Mouse (Mus musculus) heart, adult 2 months (tissue): ENCODE measurements around the gene Atp10a. TPM values are rescaled to one million over a fixed set of nuclear protein-coding genes. Genes with fewer than 3 reads are reported as not detected.

Experiments used
- DNase-seq, 2 experiments: peaks; one replicate each; pipeline ENCODE4 v3.0.0; 2021
- H3K27ac ChIP-seq: fragments of 200-600 bp; 2 replicates; pipeline ENCODE4 v1.8.1; 2022
- H3K27me3 ChIP-seq: fragments of 200-500 bp; 2 replicates; pipeline ENCODE4 v1.6.1; 2012; ENCODE audit warnings: mild to moderate bottlenecking, low read length, inconsistent platforms, mixed read lengths; ENCODE audit not compliant: control insufficient read depth, insufficient read depth
- H3K36me3 ChIP-seq: fragments of 200-500 bp; 2 replicates; pipeline ENCODE4 v1.6.1; 2012; ENCODE audit warnings: low read length, inconsistent platforms; ENCODE audit not compliant: control insufficient read depth, insufficient read depth
- H3K4me1 ChIP-seq: fragments of 200-500 bp; 2 replicates; pipeline ENCODE4 v1.6.1; 2011; ENCODE audit warnings: low read length; ENCODE audit not compliant: control insufficient read depth, insufficient read depth
- H3K4me3 ChIP-seq: fragments of 200-600 bp; 2 replicates; pipeline ENCODE4 v1.8.1; 2022
- H3K79me2 ChIP-seq: fragments of 200-500 bp; replicated peaks from 2 replicates; pipeline ENCODE4 v1.6.1; 2012; ENCODE audit warnings: mild to moderate bottlenecking, inconsistent platforms, low read length, moderate library complexity, mixed read lengths; ENCODE audit not compliant: control insufficient read depth, insufficient read depth
- H3K9ac ChIP-seq: fragments of 200-500 bp; 2 replicates; pipeline ENCODE4 v1.6.1; 2012; ENCODE audit warnings: low read depth, mild to moderate bottlenecking, control low read depth, inconsistent platforms, low read length, mixed read lengths
- CTCF ChIP-seq: fragments of 200-600 bp; IDR thresholded peaks from 2 replicates; pipeline ENCODE4 v1.8.1; 2022; ENCODE audit warnings: antibody characterized with exemption, mild to moderate bottlenecking, moderate library complexity
- EP300 ChIP-seq: fragments of 200-500 bp; IDR thresholded peaks from 2 replicates; pipeline ENCODE4 v1.6.1; 2011; ENCODE audit warnings: low read depth, low read length, control low read depth; ENCODE audit not compliant: insufficient read depth
- POLR2A ChIP-seq: fragments of 200-500 bp; IDR thresholded peaks from 2 replicates; pipeline ENCODE4 v1.6.1; 2011; ENCODE audit warnings: mild to moderate bottlenecking, low read depth, low read length, control low read depth; ENCODE audit not compliant: insufficient read depth
- WGBS: fragments of 180-500 bp; shearing (Covaris S2); methylation state at CpG from one replicate; pipeline ENCODE4 v1.1.7; 2018; 5-methylcytosine and 5-hydroxymethylcytosine counted together
- intact Hi-C: fragments of 180-260 bp; cut with DNase I; formaldehyde crosslinking; loops from one replicate; pipeline ENCODE4 v1.15.1; 2025
- polyA plus RNA-seq: library from polyadenylated mRNA; depleted of rRNA; stranded (reverse); fragments of >200 nt; gene quantifications from 2 replicates; pipeline ENCODE4 v1.2.3, GENCODE M21; 2012
- total RNA-seq, 2 experiments: library from RNA; stranded (reverse); gene quantifications; 2 replicates each; pipeline ENCODE4 v1.2.3; 2021

Atp10a gene
- total and polyA plus RNA-seq, 3 experiments: 1.3 to 1.8 (median 1.5) TPM

DNA sequence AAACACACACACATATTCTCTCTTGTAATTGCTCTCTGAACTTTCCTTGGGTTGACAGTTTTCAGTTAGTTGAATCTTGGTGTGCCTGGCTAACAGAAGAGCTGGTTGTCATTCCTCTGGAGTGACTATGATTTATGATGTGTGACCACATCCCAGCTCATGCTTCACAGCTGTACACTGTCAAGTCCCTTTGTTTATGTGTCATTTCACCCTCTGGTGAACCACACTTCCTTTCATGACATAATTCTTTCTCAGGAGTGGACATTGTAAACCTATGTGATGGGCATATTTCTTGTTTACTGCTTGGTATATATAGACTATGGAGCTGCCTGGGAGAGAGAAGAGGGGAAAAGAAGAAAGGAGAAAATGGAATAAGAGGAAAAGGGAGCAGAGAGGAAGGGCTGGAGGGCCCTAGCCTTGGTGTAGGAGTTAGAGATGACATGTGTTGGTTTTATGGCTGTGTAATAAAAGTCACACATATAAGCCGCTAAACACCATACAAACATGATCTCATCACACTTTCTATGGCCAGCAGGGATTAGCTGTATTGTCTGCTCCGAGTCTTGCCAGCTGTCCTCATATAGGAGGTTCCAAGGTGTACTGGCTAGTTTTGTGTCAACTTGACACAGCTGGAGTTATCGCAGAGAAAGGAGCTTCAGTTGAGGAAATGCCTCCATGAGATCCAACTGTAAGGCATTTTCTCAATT lies 81.0 kb downstream of the Atp10a start:
- TF ChIP-seq EP300 (no peak), CTCF (no peak), POLR2A (no peak)
- no peak overlapping the region for H3K4me3 ChIP-seq
- DNase-seq: no peak
- no peaks in the 10 kb centered on the region for H3K36me3 ChIP-seq
- WGBS: 85% methylated on average over 3 of the region's 3 CpGs
- peaks cover under 1% of the 10 kb centered on the region for H3K4me1 ChIP-seq
- H3K79me2 ChIP-seq: no peaks in the 10 kb centered on the region
- no peak overlapping the region for H3K9ac ChIP-seq
- no peak overlapping the region for H3K27ac ChIP-seq
- intact Hi-C loops: no loop called here
- no peaks in the 10 kb centered on the region for H3K27me3 ChIP-seq

DNA sequence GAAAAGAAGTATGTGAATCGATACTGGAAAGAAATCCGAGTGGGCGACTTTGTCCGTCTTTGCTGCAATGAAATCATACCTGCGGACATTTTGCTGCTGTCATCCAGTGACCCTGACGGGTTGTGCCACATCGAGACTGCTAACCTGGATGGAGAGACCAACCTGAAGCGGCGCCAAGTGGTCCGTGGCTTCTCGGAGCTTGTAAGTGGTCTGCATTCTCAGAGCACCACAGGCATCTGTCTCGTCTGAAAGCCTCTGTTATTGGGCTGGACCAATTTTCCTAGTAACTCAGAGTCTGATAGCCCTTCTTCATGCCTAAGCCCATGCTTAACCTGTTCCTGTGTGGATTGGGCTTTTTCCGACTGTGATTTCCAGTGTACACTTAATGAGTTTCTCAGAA lies 84.2 kb downstream of the Atp10a start:
- H3K27me3 ChIP-seq: no peaks in the 10 kb centered on the region
- WGBS: 94% methylated on average over 13 of the region's 13 CpGs
- intact Hi-C loops: loop anchor here (10.0 kb wide), 1 partner anchor 155 kb away; no protein-coding TSS in a partner anchor

DNA sequence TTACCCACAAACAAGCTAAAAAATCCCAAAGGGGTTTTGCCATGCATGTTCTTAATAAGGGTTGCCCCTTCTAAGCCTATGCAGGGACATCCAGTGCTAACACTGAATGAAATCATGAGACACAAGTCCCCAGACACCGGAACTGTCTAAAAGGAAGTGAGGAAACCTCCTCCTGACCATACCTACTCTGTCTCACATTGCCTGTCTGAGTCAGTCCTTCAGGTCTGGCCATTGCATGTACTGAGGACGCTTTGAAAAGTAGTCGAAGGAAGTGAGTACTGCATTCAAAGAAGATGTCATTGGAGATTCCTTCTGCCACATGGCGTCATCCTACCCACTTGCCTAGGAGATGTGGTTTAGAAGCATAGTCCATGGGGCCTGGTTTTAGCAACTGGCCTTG lies 84.9 kb downstream of the Atp10a start:
- 78% methylated on average over 4 of the region's 4 CpGs for WGBS
- intact Hi-C loops: loop anchor here (10.0 kb wide), 1 partner anchor 156 kb away; no protein-coding TSS in a partner anchor
- no peaks in the 10 kb centered on the region for H3K36me3 ChIP-seq
- H3K79me2 ChIP-seq: no peaks in the 10 kb centered on the region
- H3K4me1 ChIP-seq: peaks cover 3% of the 10 kb centered on the region
- no peak overlapping the region for H3K4me3 ChIP-seq
- no peaks in the 10 kb centered on the region for H3K27me3 ChIP-seq
- no peak overlapping the region for H3K9ac ChIP-seq
- no peak overlapping the region for H3K27ac ChIP-seq
- TF ChIP-seq CTCF: no peak
- TF ChIP-seq POLR2A: no peak
- TF ChIP-seq EP300: no peak
- no peak for DNase-seq

More for the DNA sequence above, 84.2 kb downstream of the Atp10a start:
- Histone ChIP-seq H3K79me2 (no peaks in the 10 kb centered on the region), H3K4me1 (peaks cover 3% of the 10 kb centered on the region), H3K4me3 (no peak overlapping the region), H3K27ac (no peak overlapping the region), H3K36me3 (no peaks in the 10 kb centered on the region), H3K9ac (no peak overlapping the region)
- DNase-seq: no peak
- TF ChIP-seq CTCF (no peak), EP300 (no peak), POLR2A (no peak)

DNA sequence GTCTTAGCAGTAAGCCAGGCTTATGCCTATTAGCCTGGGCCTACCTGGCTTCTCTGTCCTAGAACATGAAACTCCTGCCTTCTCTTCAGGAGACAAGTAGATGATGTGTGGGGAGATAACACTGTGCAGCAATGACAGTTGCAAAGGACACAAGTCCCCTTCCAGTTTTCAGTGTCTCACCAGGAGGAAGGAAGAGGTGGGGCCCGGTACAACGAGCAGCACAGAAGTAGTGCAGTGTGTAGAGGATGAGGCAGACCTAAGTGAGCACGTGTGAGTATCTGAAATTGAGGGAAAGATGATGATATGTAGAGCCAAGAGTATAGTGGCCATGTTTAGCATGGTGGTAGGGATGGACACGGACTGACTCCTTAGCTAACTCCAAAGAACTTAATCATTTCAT lies 86.0 kb downstream of the Atp10a start:
- Histone ChIP-seq H3K4me1 (peaks cover 4% of the 10 kb centered on the region), H3K27me3 (no peaks in the 10 kb centered on the region), H3K27ac (no peak overlapping the region), H3K79me2 (no peaks in the 10 kb centered on the region), H3K4me3 (no peak overlapping the region), H3K36me3 (no peaks in the 10 kb centered on the region), H3K9ac (no peak overlapping the region)
- no peak for TF ChIP-seq POLR2A
- no peak for TF ChIP-seq EP300
- no peak for TF ChIP-seq CTCF
- WGBS: 52% methylated on average over 4 of the region's 4 CpGs
- intact Hi-C loops: loop anchor here (10.0 kb wide), 1 partner anchor 157 kb away; no protein-coding TSS in a partner anchor
- no peak for DNase-seq

DNA sequence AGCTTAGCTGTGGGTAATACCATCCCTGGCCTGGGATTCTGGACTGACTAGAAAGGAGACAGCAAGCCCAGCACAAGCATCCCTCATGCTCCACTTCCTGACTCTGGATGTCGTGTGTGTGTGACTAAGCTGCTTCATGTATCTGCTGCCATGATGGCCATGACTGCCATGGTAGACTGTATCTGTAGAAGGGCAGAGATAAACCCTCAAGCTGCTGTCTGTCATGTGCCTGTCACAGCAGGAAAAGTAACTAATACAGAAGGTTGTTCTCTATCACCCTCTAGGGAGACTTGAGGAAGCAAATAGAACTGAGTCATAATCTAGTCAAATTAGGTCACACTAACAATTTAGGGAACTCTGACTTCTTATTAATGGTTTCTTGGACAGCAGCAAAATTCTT lies 86.7 kb downstream of the Atp10a start:
- TF ChIP-seq EP300 (no peak), CTCF (no peak), POLR2A (no peak)
- Histone ChIP-seq H3K27me3 (no peaks in the 10 kb centered on the region), H3K4me3 (no peak overlapping the region), H3K27ac (no peak overlapping the region), H3K36me3 (no peaks in the 10 kb centered on the region), H3K79me2 (no peaks in the 10 kb centered on the region), H3K4me1 (peaks cover 4% of the 10 kb centered on the region), H3K9ac (no peak overlapping the region)
- no peak for DNase-seq
- whole genome bisulfite sequencing: 37% methylated on average over 1 of the region's 1 CpGs
- intact Hi-C loops: loop anchor here (10.0 kb wide), 1 partner anchor 158 kb away; no protein-coding TSS in a partner anchor
